Mouse (Mus musculus) bone marrow, adult 2 months (tissue): ENCODE measurements around the gene Rbm20. TPM values are rescaled to one million over a fixed set of nuclear protein-coding genes. Genes with fewer than 3 reads are reported as not detected.

Source experiments
- H3K27ac ChIP-seq: fragments of 200-500 bp; 2 replicates; pipeline ENCODE4 v1.5.1; 2012; ENCODE audit warnings: low read depth, mild to moderate bottlenecking, control low read depth, inconsistent platforms, low read length; ENCODE audit not compliant: control insufficient read depth, poor library complexity, insufficient read depth
- H3K4me1 ChIP-seq: fragments of 200-500 bp; 2 replicates; pipeline ENCODE4 v1.6.1; 2011; ENCODE audit warnings: low read length; ENCODE audit not compliant: control insufficient read depth, insufficient read depth
- H3K4me3 ChIP-seq: fragments of 200-500 bp; replicated peaks from 2 replicates; pipeline ENCODE3; 2011; ENCODE audit warnings: mild to moderate bottlenecking, low read depth, low read length, control low read depth; ENCODE audit not compliant: control insufficient read depth
- CTCF ChIP-seq: fragments of 200-500 bp; IDR thresholded peaks from 2 replicates; pipeline ENCODE4 v1.5.1; 2011; ENCODE audit warnings: low read length, control low read depth; ENCODE audit not compliant: control insufficient read depth, insufficient read depth
- POLR2A ChIP-seq: fragments of 200-500 bp; IDR thresholded peaks from 2 replicates; pipeline ENCODE4 v1.6.1; 2011; ENCODE audit warnings: low read depth, mild to moderate bottlenecking, control low read depth, low read length, borderline replicate concordance; ENCODE audit not compliant: control insufficient read depth
- WGBS: fragments of 180-500 bp; shearing (Covaris S2); methylation state at CpG from one replicate; pipeline ENCODE4 v1.1.7; 2018; 5-methylcytosine and 5-hydroxymethylcytosine counted together
- polyA plus RNA-seq: library from polyadenylated mRNA; stranded (reverse); fragments of >200 nt; gene quantifications from 2 replicates; pipeline ENCODE4 v1.2.4, GENCODE M21; 2011; ENCODE audit warnings: low replicate concordance; ENCODE audit not compliant: missing spikeins, insufficient read depth, insufficient read length

Gene Rbm20
- polyA plus RNA-seq, 1 experiment = not detected

DNA sequence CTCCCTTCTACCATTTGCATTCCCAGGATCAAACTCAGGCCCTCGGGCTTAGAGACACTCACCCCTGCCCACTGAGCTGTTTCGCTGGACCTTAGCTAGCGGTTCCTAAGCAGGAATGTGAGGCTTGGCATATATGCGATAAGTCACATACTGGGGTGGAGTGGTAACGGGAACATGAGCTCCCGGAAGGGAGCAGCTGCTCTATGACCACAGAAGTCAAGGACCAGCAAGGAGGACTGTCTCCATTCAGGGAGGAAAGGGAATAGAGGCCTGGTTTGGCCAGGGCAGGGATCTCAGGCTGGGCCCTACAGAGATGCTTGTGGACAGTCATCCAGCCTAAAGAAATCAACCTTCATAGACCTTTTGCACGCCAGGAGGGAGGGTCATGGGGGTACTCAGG, 184.2 kb downstream of the Rbm20 start:
- 90% methylated on average over 7 of the region's 7 CpGs for WGBS
- H3K4me1 ChIP-seq = no peaks in the 10 kb centered on the region
- H3K4me3 ChIP-seq = no peak overlapping the region
- TF ChIP-seq CTCF (no peak), POLR2A (no peak)
- H3K27ac ChIP-seq = no peak overlapping the region

DNA sequence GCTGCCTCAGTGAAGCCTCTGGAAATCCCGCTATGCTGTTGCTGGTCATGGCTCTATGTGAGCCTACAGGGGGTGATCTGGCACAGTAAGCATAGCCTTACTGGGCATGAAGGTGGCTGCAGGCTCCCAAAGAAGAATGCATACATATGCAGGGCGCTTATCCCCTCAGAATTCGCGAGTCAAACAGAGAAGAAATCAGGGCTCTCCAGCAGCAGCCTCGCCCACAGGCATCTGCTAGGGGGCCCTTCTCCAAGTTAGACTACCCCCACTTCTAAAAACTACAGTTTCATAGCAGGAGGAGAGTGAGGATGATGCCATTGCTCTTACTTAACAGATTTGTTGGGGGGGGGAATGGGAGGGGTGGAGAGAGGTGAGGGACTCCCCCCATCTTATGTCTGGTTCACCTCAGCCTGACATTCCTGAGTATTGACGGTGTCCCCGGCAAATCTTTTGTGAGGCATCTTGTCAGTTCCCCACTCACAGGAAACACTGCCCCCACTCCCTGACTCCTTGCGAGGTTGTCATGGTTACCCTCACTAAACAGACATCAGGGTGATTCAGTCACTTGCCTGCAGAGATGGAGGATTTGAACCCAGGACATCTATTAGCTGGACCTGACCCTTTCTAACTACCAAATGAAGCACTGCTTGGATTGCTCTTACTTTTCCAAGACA, 185.6 kb downstream of the Rbm20 start:
- H3K4me1 ChIP-seq = no peaks in the 10 kb centered on the region
- whole genome bisulfite sequencing = 72% methylated on average over 8 of the region's 8 CpGs

DNA sequence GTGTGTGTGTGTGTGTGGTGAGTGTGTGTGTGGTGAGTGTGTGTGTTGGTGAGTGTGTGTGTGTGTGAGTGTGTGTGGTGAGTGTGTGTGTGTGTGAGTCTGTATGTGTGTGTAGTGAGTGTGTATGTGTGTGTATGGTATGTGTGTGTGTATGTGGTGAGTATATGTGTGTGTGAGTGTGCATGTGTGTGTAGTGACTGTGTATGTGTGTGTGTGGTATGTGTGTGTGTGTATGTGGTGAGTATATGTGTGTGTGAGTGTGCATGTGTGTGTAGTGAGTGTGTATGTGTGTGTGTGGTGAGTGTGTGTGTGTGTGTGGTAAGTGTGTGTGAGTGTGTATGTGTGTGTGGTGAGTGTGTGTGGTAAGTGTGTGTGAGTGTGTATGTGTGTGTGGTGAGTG, 190.1 kb downstream of the Rbm20 start:
- no peak for TF ChIP-seq CTCF
- TF ChIP-seq POLR2A = no peak
- Histone ChIP-seq H3K4me1 (peaks cover 4% of the 10 kb centered on the region; the same call in 1 of the 2 replicates), H3K4me3 (no peak overlapping the region), H3K27ac (no peak overlapping the region)

More for the DNA sequence above, 185.6 kb downstream of the Rbm20 start:
- H3K27ac ChIP-seq = no peak overlapping the region
- no peak for TF ChIP-seq CTCF
- no peak for TF ChIP-seq POLR2A
- no peak overlapping the region for H3K4me3 ChIP-seq

DNA sequence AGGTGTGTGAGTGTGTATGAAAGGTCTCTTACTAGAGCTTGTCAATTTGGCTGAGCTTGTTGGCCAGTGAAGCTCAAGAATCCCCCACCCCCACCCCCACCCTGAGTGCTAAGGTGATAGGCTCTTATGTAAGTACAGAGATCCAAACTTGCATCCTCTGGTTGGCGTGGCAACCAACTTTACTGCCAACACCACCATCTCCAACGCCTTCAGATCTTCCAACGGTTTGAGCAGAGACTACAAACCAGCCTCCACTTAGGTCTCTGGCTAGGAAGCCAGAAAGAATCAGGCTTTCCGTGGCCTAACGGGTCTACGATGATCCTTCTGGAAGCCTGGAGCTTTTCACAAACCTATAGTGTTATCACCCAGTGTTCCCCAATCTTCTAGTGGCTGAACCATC, 191.0 kb downstream of the Rbm20 start:
- peaks cover 4% of the 10 kb centered on the region; the same call in 1 of the 2 replicates for H3K4me1 ChIP-seq
- 92% methylated on average over 6 of the region's 6 CpGs for WGBS
- H3K27ac ChIP-seq = no peak overlapping the region
- H3K4me3 ChIP-seq = no peak overlapping the region
- TF ChIP-seq CTCF = no peak
- TF ChIP-seq POLR2A = no peak

DNA sequence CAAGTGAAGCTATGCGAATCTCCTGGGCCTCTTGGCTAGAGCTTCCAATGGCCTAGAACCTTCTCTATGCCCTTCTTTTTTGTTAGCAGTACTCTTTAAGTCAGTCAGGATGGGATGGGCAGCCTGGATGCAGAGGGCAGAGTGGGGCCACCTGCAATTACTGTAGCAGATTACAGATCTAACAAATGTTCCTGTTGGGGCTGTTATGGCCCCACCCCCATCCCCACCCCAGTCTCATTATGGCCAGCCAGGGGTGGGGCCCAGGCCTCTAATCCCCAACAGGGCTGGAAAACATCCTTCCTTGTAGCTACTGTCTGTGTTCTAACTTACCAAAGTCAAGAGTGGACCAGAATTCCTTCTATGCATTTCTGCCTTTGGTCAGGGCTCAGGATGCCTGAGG, 191.7 kb downstream of the Rbm20 start:
- no peak overlapping the region for H3K4me3 ChIP-seq
- WGBS = 93% methylated on average over 1 of the region's 1 CpGs
- peaks cover 4% of the 10 kb centered on the region; the same call in 1 of the 2 replicates for H3K4me1 ChIP-seq
- no peak for TF ChIP-seq CTCF
- no peak for TF ChIP-seq POLR2A
- no peak overlapping the region for H3K27ac ChIP-seq

DNA sequence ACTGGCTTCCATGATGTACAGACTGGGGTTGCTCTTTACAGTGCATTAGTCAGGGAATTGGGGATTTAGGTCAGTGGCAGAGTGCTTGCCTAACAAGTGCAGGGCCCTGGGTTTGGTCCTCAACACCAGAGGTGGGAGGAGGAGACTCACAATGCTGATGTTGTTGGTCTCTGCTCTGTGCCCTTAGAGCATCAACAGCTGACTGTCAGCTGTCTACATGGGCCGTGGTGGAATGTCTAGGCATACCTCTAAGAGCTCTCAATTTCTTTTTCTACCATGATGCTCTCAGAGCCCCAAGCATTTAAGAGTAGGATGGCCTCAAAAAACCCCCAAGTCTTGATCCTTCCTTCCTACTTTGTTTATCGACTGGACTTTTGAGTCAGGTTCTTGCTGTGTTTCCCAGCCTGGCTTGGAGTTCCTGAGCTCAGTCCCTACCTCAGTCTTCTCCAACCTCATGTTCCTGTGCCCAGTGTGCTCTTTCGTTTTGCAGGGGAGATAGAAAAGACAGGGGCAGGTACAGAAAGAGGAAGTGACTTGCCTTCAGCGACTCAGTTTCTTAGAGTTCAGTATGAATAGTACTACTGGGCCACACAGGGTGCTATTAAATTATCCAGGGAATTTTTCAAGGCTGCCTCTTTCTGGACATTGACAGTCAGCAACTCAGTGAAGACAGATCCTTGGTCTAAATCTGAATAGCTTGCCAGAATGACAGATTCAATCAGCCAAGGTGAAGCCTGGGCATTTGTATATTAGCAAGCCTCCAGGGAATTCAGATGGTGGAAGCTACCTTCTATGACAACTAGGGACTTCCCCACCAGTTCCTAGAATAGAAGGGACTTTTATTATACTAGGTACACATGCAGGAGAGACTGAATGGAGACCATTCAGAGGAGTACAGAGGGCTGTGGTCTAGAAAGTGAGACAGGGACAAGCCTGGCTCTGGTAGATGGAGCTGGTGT, 192.6 kb downstream of the Rbm20 start:
- H3K4me3 ChIP-seq = no peak overlapping the region
- no peak for TF ChIP-seq POLR2A
- no peak for TF ChIP-seq CTCF

DNA sequence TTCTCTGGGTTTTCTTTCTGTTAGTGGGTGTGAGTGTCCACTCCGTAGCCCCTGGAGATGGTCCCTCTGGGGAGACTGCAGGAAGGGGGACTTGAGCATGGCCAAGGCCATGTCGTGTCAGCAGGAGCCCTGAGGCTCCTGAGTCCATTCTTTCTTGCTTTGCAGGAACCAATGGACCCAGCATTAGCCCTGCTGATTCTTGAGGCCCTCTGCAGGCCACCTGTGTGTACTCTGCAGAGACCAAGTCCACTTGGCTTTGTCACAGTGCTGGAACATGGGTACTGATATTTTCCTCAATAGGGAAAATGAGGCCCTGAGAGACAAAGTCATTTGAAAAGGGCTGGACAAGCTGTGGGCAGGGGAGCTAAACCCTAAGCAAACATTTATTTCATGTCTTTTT, 193.5 kb downstream of the Rbm20 start:
- H3K27ac ChIP-seq = no peak overlapping the region
- WGBS = 73% methylated on average over 2 of the region's 2 CpGs
- TF ChIP-seq CTCF (no peak), POLR2A (no peak)
- H3K4me1 ChIP-seq = peaks cover 4% of the 10 kb centered on the region; the same call in 1 of the 2 replicates
- no peak overlapping the region for H3K4me3 ChIP-seq

More for the DNA sequence above, 192.6 kb downstream of the Rbm20 start:
- 20% methylated on average over 4 of the region's 4 CpGs for WGBS
- Histone ChIP-seq H3K27ac (peak overlapping the region; percentile 43; the same call in 1 of the 2 replicates), H3K4me1 (peaks cover 4% of the 10 kb centered on the region; the same call in 1 of the 2 replicates)

DNA sequence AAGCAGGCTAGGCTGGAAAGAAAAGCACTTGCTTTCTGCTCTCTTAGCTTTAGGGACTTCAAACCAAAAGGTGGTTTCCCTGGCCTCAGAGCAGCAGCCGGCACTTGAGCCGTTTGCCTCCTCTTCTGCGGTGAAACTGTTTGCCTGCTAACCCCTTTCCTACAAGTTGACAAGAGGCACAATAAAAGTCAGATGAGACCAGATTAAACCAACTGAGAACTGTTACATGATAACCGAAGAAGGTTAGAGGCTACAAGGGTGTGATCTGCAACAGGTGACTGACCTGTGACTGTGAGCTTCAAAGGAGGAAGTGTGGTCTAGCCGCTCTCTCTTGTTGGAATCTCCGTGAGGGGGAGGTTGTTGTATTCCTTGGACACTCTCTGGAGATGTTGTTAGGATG, 194.4 kb downstream of the Rbm20 start:
- 66% methylated on average over 6 of the region's 6 CpGs for WGBS
- TF ChIP-seq POLR2A (no peak), CTCF (no peak)
- peaks cover 4% of the 10 kb centered on the region; the same call in 1 of the 2 replicates for H3K4me1 ChIP-seq
- H3K4me3 ChIP-seq = no peak overlapping the region
- H3K27ac ChIP-seq = no peak overlapping the region
